ENCODE assay signal across 27 mouse cellular contexts in genomic region chr7:30886852-30887251, GRCm38 (mm10). TPM values are rescaled to one million over a fixed set of nuclear protein-coding genes. Genes with fewer than 3 reads are reported as not detected.
DNase-seq lines count a peak whose midpoint lies in the region; ATAC-seq and TF ChIP-seq lines count a peak whose summit lies in the region.
"Had no signal": no experiment of that assay in that cellular context is flagged by ENCODE, and none has a peak within 500 bp of the region (broad histone marks: within the 10 kb centered on the region; RNA-seq: fewer than 3 reads in every experiment).

No protein-coding gene starts in this region.

- no peaks in the 10 kb centered on the region for H3K36me3 ChIP-seq in spleen, adult 2 months (ENCODE audit: control insufficient read depth, insufficient read depth, low read length)
- H3K36me3 ChIP-seq in small intestine, adult 2 months (ENCODE audit: control insufficient read depth, insufficient read depth, low read length), result no peaks in the 10 kb centered on the region
- H3K36me3 ChIP-seq: embryonic facial prominence, embryonic 13.5 days; heart, embryonic 13.5 days; hindbrain, embryonic 15.5 days had no signal

- H3K4me1 ChIP-seq in spleen, adult 2 months (ENCODE audit: control insufficient read depth, insufficient read depth, insufficient read length), result peaks cover 55% of the 10 kb centered on the region
- peaks cover 2% of the 10 kb centered on the region; the same call in 1 of the 2 replicates for H3K4me1 ChIP-seq in small intestine, adult 2 months (ENCODE audit: control insufficient read depth, insufficient read depth, insufficient read length, low read length)
- H3K4me1 ChIP-seq: embryonic facial prominence, embryonic 13.5 days; forebrain, embryonic 13.5 days; hindbrain, embryonic 15.5 days had no signal

- DNase-seq in adrenal gland, adult (ENCODE audit: inconsistent age in 2 of 2, low spot score in 1 of 2), result peak; percentile 44 to 61
- no peak for DNase-seq in adrenal gland, postnatal 4 days (ENCODE audit: low spot score in 2 of 2)
- DNase-seq in spleen, adult 2 months (ENCODE audit: low read depth in 1 of 2, low spot score in 2 of 2), result no peak
- DNase-seq in spleen, postnatal 10 days (ENCODE audit: low spot score in 2 of 2), result no peak
- DNase-seq: cerebellum, adult 11-12 months; cerebellum, adult 9-10 months; cerebellum, postnatal 25 days; forebrain, postnatal 0 days; gastrocnemius, postnatal 14 days; heart, postnatal 36 days; kidney, adult 11 months had no signal

- 37% methylated on average over 4 of the region's 4 CpGs for WGBS in spleen, adult 2 months
- 78% methylated on average over 4 of the region's 4 CpGs for WGBS in small intestine, adult 2 months

- H3K27me3 ChIP-seq in spleen, adult 2 months (ENCODE audit: control insufficient read depth, insufficient read depth, low read length), result no peaks in the 10 kb centered on the region
- H3K27me3 ChIP-seq in small intestine, adult 2 months (ENCODE audit: control insufficient read depth, insufficient read depth, low read length), result no peaks in the 10 kb centered on the region
- H3K27me3 ChIP-seq: embryonic facial prominence, embryonic 13.5 days; forebrain, embryonic 13.5 days; heart, embryonic 13.5 days; hindbrain, embryonic 15.5 days had no signal

- no peak for TF ChIP-seq CTCF in spleen, adult 2 months (IDR thresholded peaks at IDR 0.05; ENCODE audit: extremely low read depth, insufficient read depth, insufficient read length, insufficient replicate concordance)
- no peak for TF ChIP-seq CTCF in small intestine, adult 2 months (IDR thresholded peaks at IDR 0.05; ENCODE audit: extremely low read depth, insufficient read length, insufficient replicate concordance, low read depth, low read length)

- peak overlapping the region; percentile 96 for H3K27ac ChIP-seq in spleen, adult 2 months (ENCODE audit: insufficient read depth, low read length)
- 0 out of 2 replicates have a peak overlapping the region, but pooled peaks have one; percentile 12 for H3K27ac ChIP-seq in small intestine, adult 2 months (ENCODE audit: insufficient read depth, low read depth, low read length)
- H3K27ac ChIP-seq: embryonic facial prominence, embryonic 13.5 days; forebrain, embryonic 13.5 days; heart, embryonic 13.5 days; hindbrain, embryonic 15.5 days had no signal

- ATAC-seq in granulocyte monocyte progenitor cell, adult 5-6 weeks (replicated peaks; ENCODE audit: poor library complexity, severe bottlenecking), result peak; percentile 71
- ATAC-seq in inflammation-experienced regulatory T-cells, adult 6 months, result no peak
- ATAC-seq in cerebellum, adult (ENCODE audit: insufficient number of reproducible peaks, low FRiP score, low TSS enrichment), result no peak
- ATAC-seq: forebrain, embryonic 13.5 days; forebrain, postnatal 0 days had no signal

- no peak overlapping the region for H3K4me3 ChIP-seq in spleen, adult 2 months (ENCODE audit: extremely low read depth, insufficient read depth, insufficient read length)
- no peak overlapping the region for H3K4me3 ChIP-seq in small intestine, adult 2 months (ENCODE audit: low read depth, low read length)
- H3K4me3 ChIP-seq: embryonic facial prominence, embryonic 13.5 days; forebrain, embryonic 13.5 days; heart, embryonic 13.5 days; hindbrain, embryonic 15.5 days had no signal

- no peak for TF ChIP-seq POLR2A in spleen, adult 2 months (IDR thresholded peaks at IDR 0.05; ENCODE audit: low read depth, low read length)
- TF ChIP-seq POLR2A in small intestine, adult 2 months (IDR thresholded peaks at IDR 0.05; ENCODE audit: low read depth, low read length), result no peak

RNA-seq across cellular contexts. Expression of gene Cd22, which starts 6.7 kb away (rescaled TPM):
- total RNA-seq in adrenal gland, postnatal 4 days (2021), result under 1 TPM; 0.73 to 0.90 TPM
- 269 and 316 TPM in 2 replicates for polyA plus RNA-seq in spleen, adult 2 months (2012; rRNA removed)
- total RNA-seq in granulocyte monocyte progenitor cell, adult 5-6 weeks (2014; fragmentation: Nextera tagmentation), result not detected in 2 replicates
- not detected in 2 replicates for total RNA-seq in granulocyte monocyte progenitor cell, adult 5-6 weeks (2017)
- polyA plus RNA-seq in small intestine, adult 2 months (2012; rRNA removed), result 4.5 and 9.2 TPM in 2 replicates
- polyA plus RNA-seq in inflammation-experienced regulatory T-cells, adult 6 months (2017; shearing (Covaris generic)), result 10 to 100 TPM; 10.5 to 17.5 (median 12.3) TPM
- total RNA-seq: forebrain, postnatal 0 days; gastrocnemius, adult 18-20 months had no signal
- polyA plus RNA-seq: embryonic facial prominence, embryonic 13.5 days; forebrain, embryonic 13.5 days; forebrain, postnatal 0 days; heart, embryonic 13.5 days; hindbrain, embryonic 11.5 days had no signal

RNA-seq across cellular contexts. Expression of gene Ffar1, which starts 25.5 kb away (rescaled TPM):
- under 1 TPM in 1 of 2 experiments, not detected in 1; 0.59 TPM for total RNA-seq in adrenal gland, postnatal 4 days (2021)
- polyA plus RNA-seq in spleen, adult 2 months (2012; rRNA removed), result 17.0 and 20.1 TPM in 2 replicates
- not detected in 2 replicates for total RNA-seq in granulocyte monocyte progenitor cell, adult 5-6 weeks (2014; fragmentation: Nextera tagmentation)
- total RNA-seq in granulocyte monocyte progenitor cell, adult 5-6 weeks (2017), result not detected in 2 replicates
- 0.66 and 2.2 TPM in 2 replicates for polyA plus RNA-seq in small intestine, adult 2 months (2012; rRNA removed)
- under 1 TPM in 2 of 3 experiments, not detected in 1; 0.17 to 0.20 TPM for polyA plus RNA-seq in inflammation-experienced regulatory T-cells, adult 6 months (2017; shearing (Covaris generic))
- total RNA-seq: forebrain, postnatal 0 days; gastrocnemius, adult 18-20 months; gastrocnemius, postnatal 14 days; heart, adult 8-10 months; heart, postnatal 36 days had no signal
- polyA plus RNA-seq: brain, embryonic 14.5 days; embryonic facial prominence, embryonic 13.5 days; forebrain, embryonic 13.5 days; forebrain, postnatal 0 days; heart, embryonic 13.5 days; heart, postnatal 0 days; hindbrain, embryonic 11.5 days; hindbrain, embryonic 15.5 days had no signal

RNA-seq across cellular contexts. Expression of gene Mag, which starts 27.8 kb away (rescaled TPM):
- total RNA-seq in adrenal gland, postnatal 4 days (2021), result 1 to 10 TPM in 1 of 2 experiments, under 1 TPM in 1; 0.45 to 1.4 TPM
- polyA plus RNA-seq in spleen, adult 2 months (2012; rRNA removed), result 3.5 TPM in 2 replicates
- total RNA-seq in granulocyte monocyte progenitor cell, adult 5-6 weeks (2014; fragmentation: Nextera tagmentation), result 0.81 TPM in 1 of 2 replicates, not detected in the other
- 0.46 TPM in 1 of 2 replicates, not detected in the other for total RNA-seq in granulocyte monocyte progenitor cell, adult 5-6 weeks (2017)
- 0.48 and 0.52 TPM in 2 replicates for polyA plus RNA-seq in small intestine, adult 2 months (2012; rRNA removed)
- not detected for polyA plus RNA-seq in inflammation-experienced regulatory T-cells, adult 6 months (2017; shearing (Covaris generic))
- total RNA-seq: heart, adult 8-10 months; heart, postnatal 36 days had no signal

RNA-seq across cellular contexts. Expression of gene Ffar3, which starts 30.9 kb away (rescaled TPM):
- total RNA-seq in adrenal gland, postnatal 4 days (2021), result 1 to 10 TPM in 1 of 2 experiments, under 1 TPM in 1; 0.37 to 1.6 TPM
- polyA plus RNA-seq in spleen, adult 2 months (2012; rRNA removed), result 0.59 and 0.84 TPM in 2 replicates
- not detected in 2 replicates for total RNA-seq in granulocyte monocyte progenitor cell, adult 5-6 weeks (2014; fragmentation: Nextera tagmentation)
- total RNA-seq in granulocyte monocyte progenitor cell, adult 5-6 weeks (2017), result not detected in 2 replicates
- polyA plus RNA-seq in small intestine, adult 2 months (2012; rRNA removed), result 0.90 and 3.5 TPM in 2 replicates
- polyA plus RNA-seq in inflammation-experienced regulatory T-cells, adult 6 months (2017; shearing (Covaris generic)), result under 1 TPM in 1 of 3 experiments, not detected in 2; 0.27 TPM
- total RNA-seq: forebrain, postnatal 0 days; gastrocnemius, adult 18-20 months; gastrocnemius, postnatal 14 days; heart, adult 8-10 months; heart, postnatal 36 days had no signal
- polyA plus RNA-seq: brain, embryonic 14.5 days; embryonic facial prominence, embryonic 13.5 days; forebrain, embryonic 13.5 days; forebrain, postnatal 0 days; gonadal fat pad, adult 2 months; heart, embryonic 13.5 days; heart, postnatal 0 days; hindbrain, embryonic 11.5 days; hindbrain, embryonic 15.5 days had no signal

RNA-seq across cellular contexts. Expression of gene Hamp2, which starts 37.6 kb away (rescaled TPM):
- total RNA-seq in adrenal gland, postnatal 4 days (2021), result 10 to 100 TPM in 1 of 2 experiments, under 1 TPM in 1; 0.84 to 12.5 TPM
- polyA plus RNA-seq in spleen, adult 2 months (2012; rRNA removed), result 15.6 and 18.2 TPM in 2 replicates
- not detected in 2 replicates for total RNA-seq in granulocyte monocyte progenitor cell, adult 5-6 weeks (2014; fragmentation: Nextera tagmentation)
- not detected in 2 replicates for total RNA-seq in granulocyte monocyte progenitor cell, adult 5-6 weeks (2017)
- polyA plus RNA-seq in small intestine, adult 2 months (2012; rRNA removed), result 0.76 and 58.9 TPM in 2 replicates
- polyA plus RNA-seq in inflammation-experienced regulatory T-cells, adult 6 months (2017; shearing (Covaris generic)), result not detected
- total RNA-seq: ES-E14; forebrain, postnatal 0 days; gastrocnemius, adult 18-20 months; gastrocnemius, postnatal 14 days had no signal
- polyA plus RNA-seq: brain, embryonic 14.5 days; forebrain, embryonic 13.5 days; forebrain, postnatal 0 days; heart, embryonic 13.5 days; heart, postnatal 0 days; hindbrain, embryonic 11.5 days; hindbrain, embryonic 15.5 days; intestine, embryonic 14.5 days had no signal

Comparison
In these comparisons a context has a peak if more than half of its experiments do, and no peak if none do; other contexts are left out.
1. DNase-seq: peak in adrenal gland, adult (2 of 2); none in adrenal gland, postnatal 4 days (0 of 2), spleen, adult 2 months (0 of 2) and spleen, postnatal 10 days (0 of 2).
2. RNA of gene Cd22, which starts 6.7 kb away (polyA plus RNA-seq): 269 to 316 TPM in spleen, adult 2 months; 10.5 to 17.5 TPM in inflammation-experienced regulatory T-cells, adult 6 months and 4.5 to 9.2 TPM in small intestine, adult 2 months; every median in the first group is over 10 times any median in the second.